8 mouse cellular contexts compared by ENCODE assay signal in the genomic region with DNA sequence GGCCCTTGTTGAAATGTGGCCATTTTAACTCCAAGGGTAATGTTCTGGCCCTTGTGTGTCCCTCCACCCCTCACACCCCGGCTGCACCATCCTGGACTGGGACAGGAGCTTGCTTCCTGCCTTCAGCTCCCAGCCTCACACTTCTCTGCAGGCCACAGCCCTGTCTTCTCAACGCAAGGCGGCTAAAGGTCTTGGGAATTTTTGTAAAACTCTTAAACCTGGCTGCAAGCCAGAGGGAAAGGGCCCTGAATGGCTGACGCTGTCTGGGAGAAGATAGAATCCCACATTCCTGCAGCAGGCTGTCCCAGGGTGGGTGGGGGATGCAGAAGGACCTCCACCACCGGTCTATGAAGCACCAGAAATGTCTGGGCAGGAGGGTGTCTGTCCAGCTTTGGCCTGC.
DNase-seq lines count a peak whose midpoint lies in the region; ATAC-seq and TF ChIP-seq lines count a peak whose summit lies in the region.

No protein-coding gene starts in this region.

- 0 out of 2 replicates have a peak overlapping the region, but pooled peaks have one; percentile 6 for H3K27ac ChIP-seq in gastrocnemius, adult 2 months
- H3K27ac ChIP-seq in embryonic facial prominence, embryonic 15.5 days (replicated peaks): peak overlapping the region; percentile 29
- H3K27ac ChIP-seq in hindbrain, embryonic 13.5 days: peak overlapping the region; percentile 58

- H3K4me1 ChIP-seq in embryonic facial prominence, embryonic 15.5 days: peaks cover 68% of the 10 kb centered on the region
- peaks cover 72% of the 10 kb centered on the region for H3K4me1 ChIP-seq in hindbrain, embryonic 13.5 days (replicated peaks)

- H3K4me2 ChIP-seq in embryonic facial prominence, embryonic 15.5 days (replicated peaks): no peak overlapping the region
- H3K4me2 ChIP-seq in hindbrain, embryonic 13.5 days: no peak overlapping the region

- 17% methylated on average over 5 of the region's 5 CpGs for WGBS in embryonic facial prominence, embryonic 15.5 days
- WGBS in hindbrain, embryonic 13.5 days: 33% methylated on average over 5 of the region's 5 CpGs

- no peak for TF ChIP-seq CTCF in gastrocnemius, adult 2 months (IDR thresholded peaks at IDR 0.05)

- H3K27me3 ChIP-seq in embryonic facial prominence, embryonic 15.5 days: 0 out of 2 replicates have a peak, but pooled peaks cover 3% of the 10 kb centered on the region
- H3K27me3 ChIP-seq in hindbrain, embryonic 13.5 days: peaks cover 16% of the 10 kb centered on the region; the same call in 1 of the 2 replicates

- intact Hi-C loops in gastrocnemius, adult 2 months (cut with DNase I): no loop called here

- no peaks in the 10 kb centered on the region for H3K9me3 ChIP-seq in embryonic facial prominence, embryonic 15.5 days (replicated peaks)
- no peaks in the 10 kb centered on the region for H3K9me3 ChIP-seq in hindbrain, embryonic 13.5 days

- DNase-seq in gastrocnemius, adult 2 months: no peak
- DNase-seq in gastrocnemius, postnatal 10 days: no peak
- peak; percentile 31 for DNase-seq in lung, postnatal 14 days
- DNase-seq in B cell, adult 2 months: no peak
- DNase-seq in right cerebral cortex, postnatal 10 days (ENCODE audit: low spot score in 2 of 2): no peak
- DNase-seq in cerebellum, adult 18-20 months: no peak

- H3K36me3 ChIP-seq in embryonic facial prominence, embryonic 15.5 days: no peaks in the 10 kb centered on the region
- H3K36me3 ChIP-seq in hindbrain, embryonic 13.5 days: no peaks in the 10 kb centered on the region

- no peak overlapping the region for H3K4me3 ChIP-seq in gastrocnemius, adult 2 months
- no peak overlapping the region for H3K4me3 ChIP-seq in embryonic facial prominence, embryonic 15.5 days (replicated peaks)
- H3K4me3 ChIP-seq in hindbrain, embryonic 13.5 days: no peak overlapping the region

- no peak overlapping the region for H3K9ac ChIP-seq in embryonic facial prominence, embryonic 15.5 days
- H3K9ac ChIP-seq in hindbrain, embryonic 13.5 days: no peak overlapping the region

- no peak for ATAC-seq in embryonic facial prominence, embryonic 15.5 days (ENCODE audit: insufficient number of reproducible peaks, low FRiP score, low TSS enrichment, low read depth)
- no peak for ATAC-seq in hindbrain, embryonic 13.5 days (ENCODE audit: low FRiP score)

Comparison
In these comparisons a context has a peak if more than half of its experiments do, and no peak if none do; other contexts are left out.
1. H3K27ac ChIP-seq: peak in every context shown above with its lines; median percentile 58 in hindbrain, embryonic 13.5 days; 29 in embryonic facial prominence, embryonic 15.5 days; 6 in gastrocnemius, adult 2 months.